Comparison of ENCODE assay signal across 21 mouse cellular contexts in genomic region chr8:26501814-26502572, GRCm38 (mm10).
DNase-seq lines count a peak whose midpoint lies in the region; ATAC-seq and TF ChIP-seq lines count a peak whose summit lies in the region.
"Had no signal": no experiment of that assay in that cellular context is flagged by ENCODE, and none has a peak within 500 bp of the region (broad histone marks: within the 10 kb centered on the region; RNA-seq: fewer than 3 reads in every experiment).

No protein-coding gene starts in this region.

- no peak for TF ChIP-seq EP300 in stomach, postnatal 0 days (optimal IDR thresholded peaks at IDR 0.05)

- intact Hi-C loops in heart, postnatal 36 days (cut with DNase I) = no loop called here

- no peaks in the 10 kb centered on the region for H3K36me3 ChIP-seq in heart, embryonic 15.5 days
- H3K36me3 ChIP-seq in kidney, embryonic 15.5 days = no peaks in the 10 kb centered on the region
- H3K36me3 ChIP-seq in stomach, postnatal 0 days (ENCODE audit: control insufficient read depth, insufficient read depth, low read length) = no peaks in the 10 kb centered on the region
- H3K36me3 ChIP-seq: G1E; hindbrain, embryonic 12.5 days; intestine, embryonic 15.5 days; neural tube, embryonic 15.5 days had no signal

- H3K4me3 ChIP-seq in heart, embryonic 15.5 days = no peak overlapping the region
- no peak overlapping the region for H3K4me3 ChIP-seq in kidney, embryonic 15.5 days (replicated peaks)
- H3K4me3 ChIP-seq in stomach, postnatal 0 days (ENCODE audit: low read depth, low read length) = no peak overlapping the region
- H3K4me3 ChIP-seq: hindbrain, embryonic 12.5 days; intestine, embryonic 15.5 days; neural tube, embryonic 15.5 days had no signal

- TF ChIP-seq CTCF in stomach, postnatal 0 days (IDR thresholded peaks at IDR 0.05; ENCODE audit: low read depth) = no peak

- no peak; the same call in 1 of the 2 replicates for ATAC-seq in heart, embryonic 15.5 days (replicated peaks; ENCODE audit: insufficient number of reproducible peaks, insufficient read depth, low FRiP score, low read depth)
- peak; percentile 46; the same call in 1 of the 2 replicates for ATAC-seq in kidney, embryonic 15.5 days (replicated peaks; ENCODE audit: low FRiP score)
- ATAC-seq in stomach, postnatal 0 days (ENCODE audit: low FRiP score, low TSS enrichment) = no peak
- ATAC-seq: forebrain, postnatal 0 days; intestine, embryonic 15.5 days; midbrain, embryonic 16.5 days had no signal

- H3K4me2 ChIP-seq in heart, embryonic 15.5 days = no peak overlapping the region
- H3K4me2 ChIP-seq in kidney, embryonic 15.5 days = 0 out of 2 replicates have a peak overlapping the region, but pooled peaks have one; percentile 7
- no peak overlapping the region for H3K4me2 ChIP-seq in stomach, postnatal 0 days (replicated peaks; ENCODE audit: low read depth)
- H3K4me2 ChIP-seq: hindbrain, embryonic 12.5 days; intestine, embryonic 15.5 days; liver, embryonic 11.5 days; neural tube, embryonic 15.5 days had no signal

- DNase-seq in cerebellum, postnatal 14 days = peak; percentile 41 to 56
- no peak for DNase-seq in cerebellum, adult 9-11 months
- no peak for DNase-seq in heart, postnatal 36 days
- no peak for DNase-seq in kidney, adult 9 months
- DNase-seq in stomach, postnatal 0 days (ENCODE audit: low spot score) = peak; percentile 12
- DNase-seq in thymus, postnatal 25 days = no peak
- DNase-seq: adrenal gland, postnatal 14 days; cerebellum, postnatal 36 days; forebrain, postnatal 0 days; kidney, postnatal 14 days; lung, adult 18-20 months; lung, postnatal 36 days; thymus, postnatal 4 days had no signal

- H3K27ac ChIP-seq in heart, embryonic 15.5 days = peak overlapping the region; percentile 51
- H3K27ac ChIP-seq in kidney, embryonic 15.5 days = no peak overlapping the region
- 0 out of 2 replicates have a peak overlapping the region, but pooled peaks have one; percentile 8 for H3K27ac ChIP-seq in stomach, postnatal 0 days (replicated peaks)
- H3K27ac ChIP-seq: hindbrain, embryonic 12.5 days; intestine, embryonic 15.5 days; neural tube, embryonic 15.5 days had no signal

- no peaks in the 10 kb centered on the region for H3K27me3 ChIP-seq in heart, embryonic 15.5 days
- peaks cover 35% of the 10 kb centered on the region for H3K27me3 ChIP-seq in kidney, embryonic 15.5 days
- no peaks in the 10 kb centered on the region for H3K27me3 ChIP-seq in stomach, postnatal 0 days (ENCODE audit: control insufficient read depth, insufficient read depth, low read length)
- H3K27me3 ChIP-seq: hindbrain, embryonic 12.5 days; intestine, embryonic 15.5 days; neural tube, embryonic 15.5 days had no signal

- no peaks in the 10 kb centered on the region for H3K9me3 ChIP-seq in heart, embryonic 15.5 days (replicated peaks)
- H3K9me3 ChIP-seq in kidney, embryonic 15.5 days (replicated peaks) = no peaks in the 10 kb centered on the region
- H3K9me3 ChIP-seq in stomach, postnatal 0 days (ENCODE audit: control insufficient read depth, low read length) = no peaks in the 10 kb centered on the region
- H3K9me3 ChIP-seq: G1E; hindbrain, embryonic 12.5 days; intestine, embryonic 15.5 days; neural tube, embryonic 15.5 days had no signal

- H3K9ac ChIP-seq in heart, embryonic 15.5 days = no peak overlapping the region
- no peak overlapping the region for H3K9ac ChIP-seq in kidney, embryonic 15.5 days
- H3K9ac ChIP-seq in stomach, postnatal 0 days (ENCODE audit: low read length) = no peak overlapping the region
- H3K9ac ChIP-seq: forebrain, postnatal 0 days; hindbrain, embryonic 12.5 days; intestine, embryonic 15.5 days; neural tube, embryonic 15.5 days had no signal

- 44% methylated on average over 11 of the region's 11 CpGs for WGBS in heart, embryonic 15.5 days
- 32% methylated on average over 11 of the region's 11 CpGs for WGBS in kidney, embryonic 15.5 days
- WGBS in stomach, postnatal 0 days = 46% methylated on average over 11 of the region's 11 CpGs

- peaks cover 12% of the 10 kb centered on the region; the same call in 1 of the 2 replicates for H3K4me1 ChIP-seq in heart, embryonic 15.5 days (replicated peaks)
- H3K4me1 ChIP-seq in kidney, embryonic 15.5 days = peaks cover 29% of the 10 kb centered on the region
- no peaks in the 10 kb centered on the region for H3K4me1 ChIP-seq in stomach, postnatal 0 days (replicated peaks; ENCODE audit: control insufficient read depth, insufficient read depth)

Comparison
In these comparisons a context has a peak if more than half of its experiments do, and no peak if none do; other contexts are left out.
1. DNase-seq: peak in cerebellum, postnatal 14 days (2 of 2) and stomach, postnatal 0 days (single experiment); none in cerebellum, adult 9-11 months (single experiment), heart, postnatal 36 days (0 of 2), kidney, adult 9 months (single experiment) and thymus, postnatal 25 days (single experiment).